Comparison of ENCODE assay signal across 10 mouse cellular contexts in the genomic region with DNA sequence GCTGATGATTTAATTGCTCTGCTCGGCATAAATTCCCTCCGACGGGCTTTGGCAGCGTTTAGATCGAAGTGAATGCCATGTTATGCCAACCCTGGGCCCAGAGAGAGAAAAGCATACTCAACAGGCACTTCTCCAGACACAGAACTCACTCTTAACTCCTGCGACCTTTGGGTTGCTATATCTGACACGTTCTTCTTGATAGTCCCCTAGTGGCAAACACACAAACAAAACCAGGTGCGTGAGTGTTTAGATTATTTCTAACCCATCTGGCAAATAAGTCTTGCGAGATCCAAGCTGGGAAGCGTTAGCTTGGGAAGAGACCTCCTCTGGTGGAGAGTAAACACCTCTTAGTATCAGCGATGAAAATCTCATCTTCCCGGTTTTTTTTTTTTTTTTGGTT. TPM values are rescaled to one million over a fixed set of nuclear protein-coding genes. Genes with fewer than 3 reads are reported as not detected.
DNase-seq lines count a peak whose midpoint lies in the region; ATAC-seq and TF ChIP-seq lines count a peak whose summit lies in the region.
"Had no signal": no experiment of that assay in that cellular context is flagged by ENCODE, and none has a peak within 500 bp of the region (broad histone marks: within the 10 kb centered on the region; RNA-seq: fewer than 3 reads in every experiment).

No protein-coding gene starts in this region.

- ATAC-seq in limb, embryonic 11.5 days (ENCODE audit: insufficient number of reproducible peaks, low FRiP score, low TSS enrichment, low read depth) = no peak
- ATAC-seq in stomach, embryonic 14.5 days (ENCODE audit: insufficient number of reproducible peaks, insufficient read depth, low FRiP score, low read depth) = no peak
- ATAC-seq: activated CD4-positive, CD25-positive, alpha-beta regulatory T cell, adult 4 months; liver, embryonic 12.5 days had no signal

- H3K9me3 ChIP-seq in forebrain, embryonic 10.5 days = no peaks in the 10 kb centered on the region
- no peaks in the 10 kb centered on the region for H3K9me3 ChIP-seq in limb, embryonic 11.5 days (ENCODE audit: control insufficient read depth, low read length)
- H3K9me3 ChIP-seq in stomach, embryonic 14.5 days (ENCODE audit: control insufficient read depth, low read depth, low read length) = no peaks in the 10 kb centered on the region
- H3K9me3 ChIP-seq: liver, embryonic 12.5 days had no signal

- no peaks in the 10 kb centered on the region; the same call in 1 of the 2 replicates for H3K4me1 ChIP-seq in lung, adult 2 months (ENCODE audit: control insufficient read depth, insufficient read depth, low read length)
- H3K4me1 ChIP-seq in forebrain, embryonic 10.5 days = peaks cover 33% of the 10 kb centered on the region
- H3K4me1 ChIP-seq in limb, embryonic 11.5 days (ENCODE audit: control insufficient read depth, insufficient read depth, low read length) = peaks cover 4% of the 10 kb centered on the region; the same call in 1 of the 2 replicates
- H3K4me1 ChIP-seq in stomach, embryonic 14.5 days (ENCODE audit: control insufficient read depth, insufficient read depth, low read length) = no peaks in the 10 kb centered on the region
- H3K4me1 ChIP-seq: liver, embryonic 12.5 days had no signal

- 5% methylated on average over 12 of the region's 12 CpGs for WGBS in lung, adult 2 months
- WGBS in forebrain, embryonic 10.5 days = 8% methylated on average over 12 of the region's 12 CpGs
- 7% methylated on average over 12 of the region's 12 CpGs for WGBS in limb, embryonic 11.5 days
- 3% methylated on average over 12 of the region's 12 CpGs for WGBS in stomach, embryonic 14.5 days

- H3K9ac ChIP-seq in limb, embryonic 11.5 days (ENCODE audit: low read length) = no peak overlapping the region
- H3K9ac ChIP-seq in stomach, embryonic 14.5 days (replicated peaks; ENCODE audit: low read depth, low read length) = no peak overlapping the region
- H3K9ac ChIP-seq: liver, embryonic 12.5 days had no signal

- H3K4me3 ChIP-seq in lung, adult 2 months (replicated peaks; ENCODE audit: extremely low read depth, low read depth, low read length) = peak overlapping the region; percentile 87
- peak overlapping the region; percentile 71 for H3K4me3 ChIP-seq in forebrain, embryonic 10.5 days
- peak overlapping the region; percentile 53; the same call in 1 of the 2 replicates for H3K4me3 ChIP-seq in limb, embryonic 11.5 days (ENCODE audit: low read depth, low read length)
- peak overlapping the region; percentile 54 for H3K4me3 ChIP-seq in stomach, embryonic 14.5 days (ENCODE audit: low read depth, low read length)

- TF ChIP-seq CTCF in lung, adult 2 months (IDR thresholded peaks at IDR 0.05; ENCODE audit: insufficient read depth, low read length) = no peak

- H3K27ac ChIP-seq in forebrain, embryonic 10.5 days = no peak overlapping the region
- H3K27ac ChIP-seq in limb, embryonic 11.5 days (replicated peaks; ENCODE audit: low read depth, low read length) = no peak overlapping the region
- no peak overlapping the region for H3K27ac ChIP-seq in stomach, embryonic 14.5 days (ENCODE audit: low read length)
- H3K27ac ChIP-seq: liver, embryonic 12.5 days had no signal

- TF ChIP-seq POLR2A in lung, adult 2 months (IDR thresholded peaks at IDR 0.05; ENCODE audit: borderline replicate concordance, extremely low read depth, low read depth, low read length) = no peak

- H3K4me2 ChIP-seq in limb, embryonic 11.5 days (ENCODE audit: low read depth, severe bottlenecking) = peak overlapping the region; percentile 98; the same call in 1 of the 2 replicates
- H3K4me2 ChIP-seq in stomach, embryonic 14.5 days (replicated peaks; ENCODE audit: low read depth, low read length) = peak overlapping the region; percentile 99

- H3K36me3 ChIP-seq in forebrain, embryonic 10.5 days (replicated peaks) = no peaks in the 10 kb centered on the region
- H3K36me3 ChIP-seq in limb, embryonic 11.5 days (ENCODE audit: control insufficient read depth, insufficient read depth, low read length) = no peaks in the 10 kb centered on the region
- no peaks in the 10 kb centered on the region for H3K36me3 ChIP-seq in stomach, embryonic 14.5 days (ENCODE audit: control insufficient read depth, insufficient read depth, low read length)
- H3K36me3 ChIP-seq: liver, embryonic 12.5 days had no signal

- no peak for DNase-seq in lung, adult 2 months
- DNase-seq in lung, postnatal 36 days = no peak
- no peak for DNase-seq in forebrain, embryonic 10.5 days (ENCODE audit: extremely low spot score, low spot score)
- DNase-seq in limb, embryonic 11.5 days (ENCODE audit: low spot score) = peak; percentile 38
- DNase-seq in frontal cortex, postnatal 14 days (ENCODE audit: low spot score in 2 of 2) = no peak
- no peak for DNase-seq in thymus, postnatal 4 days
- DNase-seq in kidney, adult 11 months = no peak

- peaks cover 67% of the 10 kb centered on the region for H3K27me3 ChIP-seq in forebrain, embryonic 10.5 days (ENCODE audit: poor library complexity, severe bottlenecking)
- H3K27me3 ChIP-seq in limb, embryonic 11.5 days (ENCODE audit: control insufficient read depth, insufficient read depth, low read length) = peaks cover 30% of the 10 kb centered on the region
- H3K27me3 ChIP-seq in stomach, embryonic 14.5 days (ENCODE audit: control insufficient read depth, insufficient read depth, low read length) = peaks cover 13% of the 10 kb centered on the region

RNA-seq across cellular contexts. Expression of a gene that starts 1.5 kb away (rescaled TPM):
- 33.3 and 34.6 TPM in 2 replicates for polyA plus RNA-seq in lung, adult 2 months (2012; rRNA removed)
- polyA plus RNA-seq in forebrain, embryonic 10.5 days (2016; fragmentation: Nextera tagmentation; extraction: Ambion mirVana) = 0.18 and 0.27 TPM in 2 replicates
- polyA plus RNA-seq in limb, embryonic 11.5 days (2014; fragmentation: Nextera tagmentation; extraction: Ambion mirVana) = 1.5 and 2.0 TPM in 2 replicates
- polyA plus RNA-seq in stomach, embryonic 14.5 days (2014; fragmentation: Nextera tagmentation; extraction: Ambion mirVana) = 4.1 and 5.3 TPM in 2 replicates
- polyA plus RNA-seq: activated CD4-positive, CD25-positive, alpha-beta regulatory T cell, adult 4 months had no signal
